Mouse (Mus musculus): Measurements from ENCODE around the gene Tex46. TPM values are rescaled to one million over a fixed set of nuclear protein-coding genes. Genes with fewer than 3 reads are reported as not detected.

The Tex46 gene
- polyA plus RNA-seq, 1 experiment from 2014 or later: not detected

DNA sequence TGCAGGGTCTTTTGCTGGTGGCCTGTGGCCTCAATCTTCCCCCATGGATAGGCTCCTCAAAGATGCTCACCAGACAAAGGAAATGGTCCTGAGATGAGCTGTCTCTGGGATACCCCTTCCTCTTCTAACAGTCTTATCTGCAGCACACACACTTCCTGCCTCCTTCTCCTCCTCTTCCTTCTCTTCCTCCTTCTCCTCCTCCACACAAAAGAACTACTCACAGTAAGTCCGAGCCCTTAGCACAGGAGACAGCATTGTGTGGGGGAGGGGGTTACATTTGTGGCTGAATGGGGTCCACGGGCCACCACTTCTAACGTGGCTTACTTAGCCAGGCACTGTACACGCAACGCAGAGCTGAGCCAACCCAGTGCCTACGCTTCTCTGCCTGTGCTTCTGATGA is 42.8 kb downstream of the Tex46 start:
- no peak overlapping the region for H3K27ac ChIP-seq (ENCODE audit: low read length)
- H3K4me3 ChIP-seq (ENCODE audit: low read length): no peak overlapping the region
- peaks cover 11% of the 10 kb centered on the region for H3K4me1 ChIP-seq (ENCODE audit: control insufficient read depth, insufficient read depth, low read length)
- peaks cover 19% of the 10 kb centered on the region for H3K27me3 ChIP-seq (ENCODE audit: control insufficient read depth, insufficient read depth, low read length)
- no peak overlapping the region for H3K9ac ChIP-seq (ENCODE audit: low read length)
- 56% methylated on average over 6 of the region's 6 CpGs for WGBS
- H3K9me3 ChIP-seq (replicated peaks; ENCODE audit: control insufficient read depth, low read length): no peaks in the 10 kb centered on the region
- no peaks in the 10 kb centered on the region for H3K36me3 ChIP-seq (ENCODE audit: control insufficient read depth, insufficient read depth)
- ATAC-seq (replicated peaks; ENCODE audit: extremely low read depth, insufficient read depth, low FRiP score): 0 out of 2 replicates have a peak, but pooled peaks have one; percentile 17
- no peak overlapping the region for H3K4me2 ChIP-seq (ENCODE audit: low read depth, low read length)

GRCm38 (mm10) chr4:136653692-136654234 is 43.5 kb downstream of the Tex46 start:
- H3K4me1 ChIP-seq (ENCODE audit: control insufficient read depth, insufficient read depth, low read length): peaks cover 11% of the 10 kb centered on the region
- ATAC-seq (replicated peaks; ENCODE audit: extremely low read depth, insufficient read depth, low FRiP score): no peak
- H3K36me3 ChIP-seq (ENCODE audit: control insufficient read depth, insufficient read depth): no peaks in the 10 kb centered on the region
- WGBS: 66% methylated on average over 10 of the region's 10 CpGs
- no peak overlapping the region for H3K27ac ChIP-seq (ENCODE audit: low read length)
- no peak overlapping the region for H3K4me2 ChIP-seq (ENCODE audit: low read depth, low read length)
- H3K4me3 ChIP-seq (ENCODE audit: low read length): no peak overlapping the region
- peaks cover 17% of the 10 kb centered on the region for H3K27me3 ChIP-seq (ENCODE audit: control insufficient read depth, insufficient read depth, low read length)
- no peaks in the 10 kb centered on the region for H3K9me3 ChIP-seq (replicated peaks; ENCODE audit: control insufficient read depth, low read length)
- no peak overlapping the region for H3K9ac ChIP-seq (ENCODE audit: low read length)

DNA sequence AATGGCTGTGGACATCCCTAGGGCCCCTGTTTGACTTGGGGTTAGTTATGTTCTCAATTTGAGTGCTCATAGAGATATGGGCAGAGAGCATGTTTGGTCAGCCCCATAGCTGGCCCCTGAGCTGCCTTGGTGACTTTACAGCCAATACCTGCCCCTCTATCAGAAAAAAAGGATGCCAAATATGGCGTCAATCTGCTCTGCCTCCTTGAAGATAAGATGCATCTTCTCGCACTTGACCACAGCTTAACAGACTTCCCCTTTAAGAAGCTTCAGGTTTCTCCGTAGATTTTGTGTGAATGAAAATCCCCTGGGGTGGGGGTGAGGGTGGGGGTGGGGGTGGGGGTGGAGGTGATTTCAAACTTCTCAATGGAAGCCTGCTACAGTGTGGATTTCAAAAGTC is 47.7 kb downstream of the Tex46 start:
- 72% methylated on average over 3 of the region's 3 CpGs for WGBS
- no peaks in the 10 kb centered on the region for H3K4me1 ChIP-seq (ENCODE audit: control insufficient read depth, insufficient read depth, low read length)
- no peak for ATAC-seq (replicated peaks; ENCODE audit: extremely low read depth, insufficient read depth, low FRiP score)
- no peaks in the 10 kb centered on the region for H3K9me3 ChIP-seq (replicated peaks; ENCODE audit: control insufficient read depth, low read length)
- H3K4me2 ChIP-seq (ENCODE audit: low read depth, low read length): no peak overlapping the region
- no peak overlapping the region for H3K4me3 ChIP-seq (ENCODE audit: low read length)
- H3K9ac ChIP-seq (ENCODE audit: low read length): no peak overlapping the region
- H3K27me3 ChIP-seq (ENCODE audit: control insufficient read depth, insufficient read depth, low read length): peaks cover 12% of the 10 kb centered on the region
- no peaks in the 10 kb centered on the region for H3K36me3 ChIP-seq (ENCODE audit: control insufficient read depth, insufficient read depth)
- H3K27ac ChIP-seq (ENCODE audit: low read length): no peak overlapping the region

Small RNAs within 50 kb of the gene (microRNA-seq; reads per million reads assigned to microRNA genes)
- gene Gm22180: not detected

Other genes with a start within 250 kb of the Tex46 start
- 0.14 and 0.20 TPM in 2 replicates for gene Htr1d, start 186.9 kb upstream of the Tex46 start, polyA plus RNA-seq (2015; fragmentation: Nextera tagmentation; extraction: Ambion mirVana)
- 0.32 TPM in 1 of 2 replicates, not detected in the other for gene 6030445D17Rik, start 148.2 kb upstream of the Tex46 start, polyA plus RNA-seq (2015; fragmentation: Nextera tagmentation; extraction: Ambion mirVana)
- 96.1 and 97.5 TPM in 2 replicates for gene Luzp1, start 140.7 kb upstream of the Tex46 start, polyA plus RNA-seq (2015; fragmentation: Nextera tagmentation; extraction: Ambion mirVana)
- gene Kdm1a, start 7.7 kb upstream of the Tex46 start, polyA plus RNA-seq (2015; fragmentation: Nextera tagmentation; extraction: Ambion mirVana): 19.3 and 22.5 TPM in 2 replicates
- gene Lactbl1, start 12.2 kb downstream of the Tex46 start, polyA plus RNA-seq (2015; fragmentation: Nextera tagmentation; extraction: Ambion mirVana): 0.04 TPM in 1 of 2 replicates, not detected in the other
- 0.70 and 1.4 TPM in 2 replicates for gene Ephb2, start 225.6 kb downstream of the Tex46 start, polyA plus RNA-seq (2015; fragmentation: Nextera tagmentation; extraction: Ambion mirVana)

All from heart, embryonic 16.5 days (tissue).